Mouse (Mus musculus) lung, embryonic 15.5 days (tissue): ENCODE results near the gene Hsd11b2. TPM values are rescaled to one million over a fixed set of nuclear protein-coding genes. Genes with fewer than 3 reads are reported as not detected.

ENCODE experiments used
- ATAC-seq: fragments of 200-750 bp; cut with Nextera tagmentation; 2 replicates; pipeline ENCODE4 v1.8.0; 2017; ENCODE audit warnings: moderate number of reproducible peaks, borderline replicate concordance; ENCODE audit not compliant: low FRiP score, low TSS enrichment; ENCODE audit errors: extremely low read depth
- H3K27ac ChIP-seq: fragments of 300-500 bp; sonication (generic); 2 replicates; pipeline ENCODE4 v1.5.1; 2015; ENCODE audit warnings: moderate library complexity, mild to moderate bottlenecking, inconsistent platforms
- H3K27me3 ChIP-seq: fragments of 300-500 bp; sonication (generic); 2 replicates; pipeline ENCODE4 v1.6.1; 2015; ENCODE audit warnings: inconsistent platforms
- H3K36me3 ChIP-seq: fragments of 300-500 bp; sonication (generic); 2 replicates; pipeline ENCODE4 v1.6.1; 2015; ENCODE audit warnings: inconsistent platforms
- H3K4me1 ChIP-seq: fragments of 300-500 bp; sonication (generic); 2 replicates; pipeline ENCODE4 v1.6.1; 2015; ENCODE audit warnings: inconsistent platforms
- H3K4me2 ChIP-seq: fragments of 300-500 bp; sonication (generic); 2 replicates; pipeline ENCODE4 v1.6.1; 2015; ENCODE audit warnings: inconsistent platforms, mild to moderate bottlenecking, moderate library complexity
- H3K4me3 ChIP-seq: fragments of 300-500 bp; sonication (generic); 2 replicates; pipeline ENCODE4 v1.5.1; 2015; ENCODE audit warnings: mild to moderate bottlenecking, inconsistent platforms
- H3K9ac ChIP-seq: fragments of 300-500 bp; sonication (generic); 2 replicates; pipeline ENCODE4 v1.6.1; 2015; ENCODE audit warnings: inconsistent platforms
- H3K9me3 ChIP-seq: fragments of 300-500 bp; sonication (generic); 2 replicates; pipeline ENCODE4 v1.6.1; 2016; ENCODE audit warnings: inconsistent platforms
- WGBS: fragments of 180-500 bp; shearing (Covaris S2); methylation state at CpG from one replicate; pipeline ENCODE4 v1.1.7; 2015; 5-methylcytosine and 5-hydroxymethylcytosine counted together
- polyA plus RNA-seq: library from polyadenylated mRNA; unstranded; fragments of >200 nt; fragmentation: Nextera tagmentation; extraction: Ambion mirVana; gene quantifications from 2 replicates; pipeline ENCODE4 v1.2.1, GENCODE M21; 2015

The Hsd11b2 gene
- polyA plus RNA-seq, 1 experiment from 2014 or later = 2.6 TPM

DNA sequence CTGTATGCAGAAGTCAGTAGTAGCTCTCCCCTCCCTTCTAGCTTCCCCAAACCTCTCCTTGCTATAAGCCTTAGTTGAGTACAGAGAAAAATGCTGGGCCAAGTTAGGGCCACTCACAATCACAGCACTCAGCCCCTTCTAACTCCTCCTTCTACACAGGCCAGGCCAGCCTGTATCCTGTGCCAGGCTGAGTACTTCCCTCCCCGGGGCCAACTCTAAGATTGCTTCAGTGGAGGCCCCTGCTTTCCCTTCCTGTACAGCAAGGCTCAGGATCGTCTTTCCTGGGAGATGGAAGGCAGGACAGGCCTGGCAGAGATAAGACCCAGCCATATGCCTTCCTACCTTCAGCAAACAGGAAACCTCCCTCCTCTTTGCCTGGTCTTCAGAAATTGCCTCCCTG is 14.9 kb downstream of the Hsd11b2 start:
- Histone ChIP-seq H3K36me3 (peaks cover 28% of the 10 kb centered on the region), H3K4me3 (no peak overlapping the region), H3K9me3 (no peaks in the 10 kb centered on the region), H3K4me2 (no peak overlapping the region), H3K4me1 (peaks cover 25% of the 10 kb centered on the region), H3K27ac (peak overlapping the region; percentile 93), H3K9ac (no peak overlapping the region), H3K27me3 (no peaks in the 10 kb centered on the region)
- WGBS = 6% methylated on average over 2 of the region's 2 CpGs
- ATAC-seq = peak; percentile 90

DNA sequence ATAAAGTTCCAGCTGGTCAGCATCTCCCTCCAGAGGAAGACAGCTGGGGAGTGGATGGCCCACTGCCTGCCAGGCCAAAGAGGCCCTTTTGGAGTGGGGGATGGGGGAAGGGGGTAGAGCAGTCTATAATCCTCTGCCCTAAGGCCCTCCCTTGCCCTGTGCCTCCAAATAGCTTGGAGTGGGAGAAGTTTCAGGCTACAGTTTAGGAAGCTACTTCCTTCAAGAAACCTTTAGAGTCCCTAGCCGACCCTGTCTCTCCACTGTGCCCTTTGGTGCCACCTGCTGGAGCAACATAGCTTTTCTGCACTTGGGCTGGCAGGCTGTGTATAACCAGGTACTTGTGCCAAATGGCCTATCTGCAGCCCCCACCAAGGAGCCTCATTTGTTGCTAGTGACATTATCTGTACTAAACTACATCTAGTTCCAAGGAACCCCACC is 15.4 kb downstream of the Hsd11b2 start:
- Histone ChIP-seq H3K9me3 (no peaks in the 10 kb centered on the region), H3K4me2 (no peak overlapping the region), H3K27ac (peak overlapping the region; percentile 93), H3K4me1 (peaks cover 25% of the 10 kb centered on the region), H3K9ac (no peak overlapping the region), H3K4me3 (no peak overlapping the region), H3K36me3 (peaks cover 33% of the 10 kb centered on the region), H3K27me3 (no peaks in the 10 kb centered on the region)
- WGBS = 0% methylated on average over 1 of the region's 1 CpGs
- ATAC-seq = peak; percentile 93

DNA sequence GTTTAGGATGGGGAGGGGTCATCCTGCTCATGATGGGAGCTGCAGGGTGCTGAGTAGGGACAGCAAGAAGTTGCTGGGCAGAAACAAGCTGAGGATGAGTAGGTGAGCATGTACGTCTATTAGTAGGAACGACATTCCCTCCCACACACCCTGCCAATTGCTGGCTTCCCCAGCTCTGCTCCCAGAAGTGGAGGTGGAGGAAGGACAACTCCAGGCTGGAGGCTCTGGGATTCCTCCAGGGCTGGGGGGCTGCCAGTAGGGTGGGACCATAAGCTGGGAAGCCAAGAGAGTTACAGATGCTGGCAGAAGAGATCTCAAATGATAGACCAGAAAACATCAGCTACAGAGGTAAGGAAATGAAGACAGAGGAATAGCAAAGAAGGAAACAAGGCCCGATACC is 18.0 kb downstream of the Hsd11b2 start:
- peaks cover 25% of the 10 kb centered on the region for H3K4me1 ChIP-seq
- WGBS = 82% methylated on average over 3 of the region's 3 CpGs
- no peak overlapping the region for H3K9ac ChIP-seq
- no peaks in the 10 kb centered on the region for H3K27me3 ChIP-seq
- no peak overlapping the region for H3K4me3 ChIP-seq
- H3K36me3 ChIP-seq = peaks cover 29% of the 10 kb centered on the region
- no peak overlapping the region for H3K4me2 ChIP-seq
- no peak overlapping the region for H3K27ac ChIP-seq
- H3K9me3 ChIP-seq = no peaks in the 10 kb centered on the region
- no peak for ATAC-seq

DNA sequence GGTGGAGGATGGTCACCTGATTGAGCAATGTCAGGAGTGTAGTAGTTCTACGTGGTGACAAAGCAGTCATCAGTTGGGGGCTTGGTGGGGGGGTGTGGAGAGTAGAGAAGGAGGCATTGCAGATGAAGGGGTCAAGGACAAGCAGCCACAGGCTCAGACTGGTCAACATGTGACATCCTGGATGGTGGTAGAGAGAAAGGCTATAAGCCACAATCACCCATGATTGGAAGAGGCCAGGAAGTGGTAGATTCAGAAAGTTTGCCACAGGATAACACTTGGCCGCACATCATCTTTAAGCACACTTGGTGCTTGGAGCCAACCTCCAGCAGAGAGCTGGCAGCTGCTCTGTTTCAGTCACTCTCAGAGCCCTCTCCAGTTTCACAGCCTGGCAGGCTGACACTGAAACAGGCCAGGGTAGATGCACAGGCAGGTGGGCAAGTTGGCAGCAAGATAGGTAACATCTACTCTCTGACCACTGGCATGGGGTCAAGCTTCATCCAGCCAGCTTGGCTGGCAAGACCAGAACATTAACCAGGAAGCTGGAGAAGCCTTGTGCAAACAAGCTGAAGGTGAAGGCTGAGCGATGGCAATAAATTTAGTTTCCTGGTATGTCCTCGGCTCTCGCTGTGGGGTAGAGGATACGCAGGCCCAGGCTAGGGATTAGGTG is 18.6 kb downstream of the Hsd11b2 start:
- H3K27ac ChIP-seq = no peak overlapping the region
- 90% methylated on average over 6 of the region's 6 CpGs for WGBS
- no peak overlapping the region for H3K9ac ChIP-seq
- ATAC-seq = no peak
- H3K4me1 ChIP-seq = peaks cover 24% of the 10 kb centered on the region
- no peaks in the 10 kb centered on the region for H3K9me3 ChIP-seq
- peaks cover 29% of the 10 kb centered on the region for H3K36me3 ChIP-seq
- no peak overlapping the region for H3K4me2 ChIP-seq
- no peaks in the 10 kb centered on the region for H3K27me3 ChIP-seq
- no peak overlapping the region for H3K4me3 ChIP-seq

DNA sequence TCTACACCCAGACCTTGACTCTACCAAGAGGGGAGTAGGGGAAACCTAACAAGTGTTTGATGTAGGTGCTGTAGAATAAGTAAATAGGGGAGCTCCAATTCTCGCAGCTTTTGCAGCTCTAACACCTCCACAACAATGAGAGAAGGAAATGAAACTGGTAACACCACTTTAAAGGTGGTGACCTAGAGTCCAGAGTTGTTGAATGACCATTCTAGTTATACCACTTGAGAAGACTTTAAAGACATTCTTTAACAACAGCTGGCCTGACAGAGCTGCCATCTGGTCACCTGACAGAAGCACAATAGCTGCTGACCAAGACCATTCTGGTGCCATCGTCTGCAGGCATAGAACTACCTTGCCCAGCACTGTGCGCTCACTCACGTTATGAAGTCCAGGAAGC is 20.4 kb downstream of the Hsd11b2 start:
- Histone ChIP-seq H3K4me1 (peaks cover 10% of the 10 kb centered on the region; the same call in 1 of the 2 replicates), H3K4me2 (no peak overlapping the region), H3K9ac (no peak overlapping the region), H3K4me3 (no peak overlapping the region), H3K27ac (no peak overlapping the region), H3K36me3 (peaks cover 29% of the 10 kb centered on the region), H3K27me3 (no peaks in the 10 kb centered on the region), H3K9me3 (no peaks in the 10 kb centered on the region)
- WGBS = 75% methylated on average over 4 of the region's 4 CpGs
- ATAC-seq = no peak

DNA sequence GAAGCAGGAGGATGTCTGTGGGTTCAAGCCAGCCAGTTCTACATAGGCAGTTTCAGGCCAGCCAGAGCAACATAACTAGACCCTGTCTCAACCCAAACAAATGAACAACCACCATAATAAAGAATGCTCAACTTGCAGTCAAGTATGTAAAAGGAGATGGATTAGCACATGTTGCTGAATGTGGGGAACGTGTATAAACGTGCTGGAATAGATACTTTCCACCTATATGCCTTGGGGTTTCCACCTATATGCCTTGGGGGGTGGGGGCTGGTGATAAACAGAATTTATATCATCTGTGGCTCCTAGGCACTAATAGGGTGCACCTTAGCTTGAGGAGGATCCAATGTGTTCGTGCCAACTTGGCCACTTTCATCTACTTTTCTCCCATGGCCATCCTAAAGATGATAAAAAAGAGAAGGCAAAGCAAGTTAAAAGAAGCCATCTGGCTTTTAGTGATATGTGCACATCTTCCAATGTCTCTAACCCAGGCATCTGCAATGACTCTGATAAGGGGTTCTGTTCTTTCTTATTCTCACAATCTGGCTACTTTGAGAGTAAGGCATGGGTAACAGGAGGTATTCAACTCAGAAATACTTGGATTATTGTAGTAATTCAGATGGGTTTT is 23.6 kb downstream of the Hsd11b2 start:
- Histone ChIP-seq H3K9me3 (no peaks in the 10 kb centered on the region), H3K9ac (no peak overlapping the region), H3K27me3 (no peaks in the 10 kb centered on the region), H3K27ac (no peak overlapping the region), H3K36me3 (peaks cover 17% of the 10 kb centered on the region), H3K4me3 (no peak overlapping the region), H3K4me2 (no peak overlapping the region), H3K4me1 (peaks cover 29% of the 10 kb centered on the region)
- ATAC-seq = no peak
- WGBS = 85% methylated on average over 3 of the region's 3 CpGs

DNA sequence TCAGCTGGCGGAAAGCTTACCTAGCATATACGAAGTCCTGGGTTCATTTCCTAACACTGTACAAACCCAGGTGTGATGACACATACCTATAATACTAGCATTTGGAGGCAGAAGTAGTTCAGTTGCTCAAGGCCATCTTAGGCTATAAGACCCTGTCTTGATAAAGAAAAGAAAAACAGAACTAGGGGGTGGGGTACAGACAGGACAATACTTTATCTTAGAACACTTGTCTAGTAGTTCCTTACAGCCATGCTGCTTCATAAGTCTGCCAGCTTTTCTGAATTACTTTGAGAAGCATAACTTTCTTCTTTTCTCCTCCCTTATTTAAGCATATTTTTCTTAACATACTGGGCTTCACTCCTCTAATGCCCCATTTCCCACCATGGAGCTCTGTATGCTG is 24.3 kb downstream of the Hsd11b2 start:
- Histone ChIP-seq H3K27me3 (no peaks in the 10 kb centered on the region), H3K9me3 (no peaks in the 10 kb centered on the region), H3K9ac (no peak overlapping the region), H3K36me3 (peaks cover 15% of the 10 kb centered on the region), H3K4me1 (peaks cover 29% of the 10 kb centered on the region), H3K4me3 (no peak overlapping the region), H3K4me2 (no peak overlapping the region), H3K27ac (no peak overlapping the region)
- ATAC-seq = no peak
- WGBS = 89% methylated on average over 2 of the region's 2 CpGs

DNA sequence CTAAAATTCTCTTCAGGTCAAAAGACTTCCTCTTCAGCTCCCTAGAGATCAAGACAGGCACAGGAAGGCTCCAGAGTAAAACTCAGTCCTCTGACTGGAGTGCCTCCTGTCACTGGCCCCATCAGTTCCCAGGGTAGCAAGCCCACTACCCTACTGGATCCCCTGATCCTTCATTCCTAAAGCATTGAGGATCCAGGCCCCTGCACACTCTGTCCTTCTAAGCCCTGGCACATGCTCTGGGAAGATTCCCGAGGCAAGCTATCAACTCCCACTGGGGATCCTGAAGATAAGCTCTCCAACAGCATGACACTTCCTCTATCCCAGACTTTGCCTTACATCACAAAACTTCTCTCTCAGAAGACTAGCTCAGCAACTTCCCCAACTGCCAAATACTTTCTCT is 25.1 kb downstream of the Hsd11b2 start:
- no peak overlapping the region for H3K4me2 ChIP-seq
- no peak overlapping the region for H3K4me3 ChIP-seq
- H3K27ac ChIP-seq = peak overlapping the region; percentile 48
- H3K4me1 ChIP-seq = peaks cover 29% of the 10 kb centered on the region
- 20% methylated on average over 1 of the region's 1 CpGs for WGBS
- no peaks in the 10 kb centered on the region for H3K27me3 ChIP-seq
- no peak overlapping the region for H3K9ac ChIP-seq
- no peaks in the 10 kb centered on the region for H3K9me3 ChIP-seq
- no peak for ATAC-seq
- peaks cover 8% of the 10 kb centered on the region for H3K36me3 ChIP-seq

DNA sequence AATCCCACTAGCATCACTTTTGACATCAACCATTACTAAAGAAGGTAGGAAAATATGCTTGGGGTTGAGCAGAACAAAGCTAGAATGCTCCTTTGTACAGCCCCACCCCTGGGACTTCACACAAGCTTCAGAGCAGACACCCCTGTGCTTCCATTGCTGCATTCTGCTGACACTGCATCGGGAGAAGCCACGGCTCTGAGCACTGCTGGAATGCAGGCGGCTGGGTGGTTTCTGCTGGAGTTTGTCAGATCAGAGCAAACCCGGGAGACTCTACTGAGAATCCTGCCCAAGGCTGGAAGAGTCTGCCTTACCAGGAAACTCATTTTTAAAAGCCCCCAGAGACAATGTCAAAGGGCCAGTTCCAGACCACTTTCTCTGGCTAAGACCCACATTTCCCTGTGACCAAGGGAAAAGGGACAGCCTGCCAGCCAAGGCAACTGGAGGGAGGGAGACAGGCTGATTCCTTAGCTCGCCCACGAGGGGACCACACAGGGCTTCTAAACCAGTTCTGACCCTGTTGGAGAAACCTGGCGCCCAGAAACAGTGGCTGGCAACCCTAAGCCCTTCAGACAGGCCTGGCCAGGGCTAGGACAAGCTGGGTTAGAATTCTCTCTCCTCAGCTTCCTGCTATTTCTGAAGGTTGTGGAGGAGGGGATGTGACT is 26.1 kb downstream of the Hsd11b2 start:
- Histone ChIP-seq H3K27ac (peak overlapping the region; percentile 76), H3K9me3 (no peaks in the 10 kb centered on the region), H3K4me3 (no peak overlapping the region), H3K36me3 (no peaks in the 10 kb centered on the region; the same call in 1 of the 2 replicates), H3K9ac (no peak overlapping the region), H3K27me3 (no peaks in the 10 kb centered on the region), H3K4me1 (peaks cover 29% of the 10 kb centered on the region), H3K4me2 (no peak overlapping the region)
- whole genome bisulfite sequencing = 41% methylated on average over 7 of the region's 7 CpGs
- ATAC-seq = peak; percentile 73; the same call in 1 of the 2 replicates

DNA sequence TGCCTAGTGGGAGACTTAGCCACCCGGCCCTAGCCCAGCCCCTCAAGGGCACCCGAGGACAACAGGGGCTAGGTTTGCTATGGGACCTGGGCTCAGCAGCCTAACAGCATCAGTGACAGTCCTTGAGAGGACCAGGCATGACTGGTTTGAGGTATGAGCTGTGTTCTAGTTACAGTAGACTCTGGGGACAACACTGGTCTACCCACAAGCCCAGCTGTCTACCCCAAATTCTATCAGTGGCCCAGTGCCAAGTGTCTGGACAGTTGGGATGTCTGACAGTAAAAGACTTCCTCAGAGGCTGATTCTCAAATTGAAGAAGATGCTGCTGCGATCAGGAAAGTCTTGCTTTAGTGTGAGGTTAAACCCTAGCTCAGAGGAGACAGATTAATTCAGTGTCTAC is 26.7 kb downstream of the Hsd11b2 start:
- no peak overlapping the region for H3K4me2 ChIP-seq
- no peak overlapping the region for H3K9ac ChIP-seq
- H3K4me3 ChIP-seq = no peak overlapping the region
- H3K4me1 ChIP-seq = peaks cover 29% of the 10 kb centered on the region
- H3K9me3 ChIP-seq = no peaks in the 10 kb centered on the region
- no peaks in the 10 kb centered on the region; the same call in 1 of the 2 replicates for H3K36me3 ChIP-seq
- WGBS = 72% methylated on average over 3 of the region's 3 CpGs
- H3K27me3 ChIP-seq = no peaks in the 10 kb centered on the region
- H3K27ac ChIP-seq = peak overlapping the region; percentile 76
- peak; percentile 43; the same call in 1 of the 2 replicates for ATAC-seq

DNA sequence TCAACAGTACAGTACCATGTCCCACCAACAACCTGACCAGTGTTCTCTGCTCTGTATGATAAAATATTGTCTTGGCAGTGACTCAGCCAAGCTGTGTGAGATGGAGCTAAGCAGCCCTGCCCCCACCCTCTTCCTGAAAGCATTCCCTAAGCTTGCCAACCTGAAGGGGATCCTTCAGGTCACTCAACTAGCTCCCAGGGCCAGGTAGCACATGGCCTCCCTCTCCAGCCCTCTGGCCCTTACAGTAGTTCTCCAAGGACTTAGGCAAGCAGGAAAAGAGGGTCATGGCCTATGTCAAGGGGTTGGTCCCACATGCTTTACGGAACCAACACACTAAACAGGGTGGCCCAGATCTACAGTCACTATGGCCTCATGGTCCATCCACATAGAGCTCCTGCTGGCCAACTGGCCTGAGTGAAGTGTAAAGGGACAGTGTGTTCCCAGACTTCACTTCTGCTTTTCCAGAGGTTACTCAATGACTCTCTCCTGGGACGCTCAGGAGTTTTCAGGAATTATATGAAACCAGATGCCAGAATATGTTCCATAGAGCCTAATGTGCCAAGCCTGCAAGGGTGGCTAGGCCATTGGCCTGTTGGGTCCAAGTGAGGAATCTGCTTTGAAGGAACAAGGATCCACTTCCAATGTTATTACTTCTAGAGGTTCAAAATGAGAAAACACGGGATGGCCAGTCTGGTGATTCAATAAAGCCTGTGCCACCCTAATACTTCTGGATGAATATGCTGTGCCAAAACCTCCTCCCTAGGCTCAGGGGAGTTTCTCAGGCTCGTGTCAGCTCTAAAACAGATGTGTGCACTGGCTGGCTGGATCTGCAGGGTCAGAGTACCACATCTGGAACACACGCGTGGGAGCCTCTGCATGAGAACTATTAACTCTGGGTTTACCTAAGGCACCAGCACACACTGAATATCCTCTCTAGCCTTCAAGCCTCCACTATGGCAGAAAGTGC is 28.1 kb downstream of the Hsd11b2 start:
- WGBS = 79% methylated on average over 6 of the region's 6 CpGs
- Histone ChIP-seq H3K4me3 (no peak overlapping the region), H3K4me2 (no peak overlapping the region), H3K9me3 (no peaks in the 10 kb centered on the region), H3K36me3 (no peaks in the 10 kb centered on the region), H3K4me1 (peaks cover 29% of the 10 kb centered on the region), H3K27ac (no peak overlapping the region), H3K9ac (no peak overlapping the region), H3K27me3 (no peaks in the 10 kb centered on the region)
- ATAC-seq = no peak
